Mouse (Mus musculus) cerebellum, adult 2 months (tissue): ENCODE results near the gene Mospd3.

Source experiments
- CTCF ChIP-seq: fragments of 200-500 bp; IDR thresholded peaks from 2 replicates; pipeline ENCODE4 v1.5.1; 2011; ENCODE audit warnings: low read depth, mild to moderate bottlenecking, control low read depth, low read length, moderate library complexity, borderline replicate concordance; ENCODE audit not compliant: insufficient read depth
- POLR2A ChIP-seq: fragments of 200-500 bp; IDR thresholded peaks from 2 replicates; pipeline ENCODE4 v1.6.1; 2011; ENCODE audit warnings: low read length, control low read depth, borderline replicate concordance; ENCODE audit not compliant: insufficient read depth

DNA sequence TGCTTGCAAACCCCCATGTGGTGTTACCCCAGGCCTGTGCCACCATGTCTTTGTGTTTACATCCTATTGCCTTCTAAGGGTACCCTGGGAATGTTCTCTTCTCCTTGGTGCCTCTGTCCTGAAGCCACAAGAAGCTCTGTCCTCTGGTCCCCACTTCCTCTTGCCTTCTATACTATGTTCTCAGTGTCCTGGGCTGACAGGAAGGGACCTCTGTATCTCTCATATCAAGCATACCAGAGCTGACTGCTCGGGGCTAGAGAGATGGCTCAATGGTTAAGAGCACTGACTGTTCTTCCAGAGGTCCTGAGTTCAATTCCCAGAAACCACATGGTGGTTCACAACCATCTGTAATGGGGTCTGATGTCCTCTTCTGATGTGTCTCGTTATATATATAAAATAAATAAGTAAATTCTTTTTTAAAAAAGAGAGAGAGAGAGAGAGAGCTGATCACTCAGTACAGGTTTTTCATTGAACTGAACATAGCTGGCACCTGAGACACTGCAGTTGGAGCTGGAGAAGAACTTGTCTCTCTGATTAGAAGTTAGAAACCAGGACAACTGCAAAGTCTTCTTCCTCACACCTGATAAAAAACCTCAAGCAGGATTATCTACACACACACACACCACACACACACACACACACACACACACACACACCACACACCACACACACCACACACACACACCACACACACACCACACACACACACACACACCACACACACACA, 2.6 kb downstream of the Mospd3 start:
- TF ChIP-seq CTCF (no peak), POLR2A (no peak)
